Mouse (Mus musculus): ENCODE measurements around the gene Ppp1r15a.

- TF ChIP-seq POLR2A (IDR thresholded peaks at IDR 0.05; ENCODE audit: borderline replicate concordance, extremely low read depth, insufficient read depth, insufficient read length, poor library complexity, severe bottlenecking) (no peak), CTCF (IDR thresholded peaks at IDR 0.05; ENCODE audit: borderline replicate concordance, extremely low read depth, insufficient read depth, insufficient read length) (no peak)
These were observed 34.8 kb downstream of the Ppp1r15a start for GRCm38 (mm10) chr7:45491264-45491663.

All from brain, embryonic 14.5 days (tissue).